In genomic region chr6:114418037-114418436, GRCm38 (mm10) we compare ENCODE assay signal across 18 mouse cellular contexts. TPM values are rescaled to one million over a fixed set of nuclear protein-coding genes. Genes with fewer than 3 reads are reported as not detected.
A peak's percentile ranks its signal among the peaks of the same experiment; 100 is the strongest.
DNase-seq lines count a peak whose midpoint lies in the region; TF ChIP-seq lines count a peak whose summit lies in the region.
"Had no signal": no experiment of that assay in that cellular context is flagged by ENCODE, and none has a peak within 500 bp of the region (broad histone marks: within the 10 kb centered on the region; RNA-seq: fewer than 3 reads in every experiment).

No protein-coding gene starts in this region.

- H3K4me3 ChIP-seq in liver, adult 2 months (ENCODE audit: insufficient read depth, low read depth, low read length): no peak overlapping the region
- H3K4me3 ChIP-seq: embryonic facial prominence, embryonic 13.5 days; forebrain, embryonic 13.5 days; hindbrain, embryonic 15.5 days; layer of hippocampus, adult 2 months; liver, embryonic 15.5 days; midbrain, embryonic 13.5 days had no signal

- peaks cover 7% of the 10 kb centered on the region; the same call in 1 of the 2 replicates for H3K4me1 ChIP-seq in liver, adult 2 months (ENCODE audit: control insufficient read depth, insufficient read depth, low read length)
- H3K4me1 ChIP-seq: embryonic facial prominence, embryonic 13.5 days; liver, embryonic 15.5 days had no signal

- H3K9ac ChIP-seq in liver, adult 2 months (ENCODE audit: low read depth, low read length): no peak overlapping the region
- H3K9ac ChIP-seq: embryonic facial prominence, embryonic 13.5 days; forebrain, embryonic 13.5 days; hindbrain, embryonic 15.5 days; liver, embryonic 15.5 days; midbrain, embryonic 13.5 days had no signal

- TF ChIP-seq CTCF in liver, adult 2 months (IDR thresholded peaks at IDR 0.05; ENCODE audit: low read depth, low read length): no peak

- no peak for TF ChIP-seq POLR2A in liver, adult 2 months (IDR thresholded peaks at IDR 0.05; ENCODE audit: extremely low read depth, insufficient read depth, low read length)

- no peaks in the 10 kb centered on the region for H3K36me3 ChIP-seq in liver, adult 2 months (ENCODE audit: control insufficient read depth, insufficient read depth, low read length)
- H3K36me3 ChIP-seq: embryonic facial prominence, embryonic 13.5 days; hindbrain, embryonic 15.5 days; liver, embryonic 15.5 days; midbrain, embryonic 13.5 days had no signal

- peak; percentile 16 for DNase-seq in gastrocnemius, adult 18-20 months (ENCODE audit: low spot score)
- no peak for DNase-seq in gastrocnemius, adult 8-10 months (ENCODE audit: low spot score in 2 of 2)
- peak; percentile 88 for DNase-seq in liver, adult 2 months (ENCODE audit: extremely low read depth, low read depth, low spot score)
- no peak for DNase-seq in liver
- DNase-seq in kidney, postnatal 10 days: peak; percentile 36
- peak; percentile 65 for DNase-seq in lung, postnatal 36 days
- DNase-seq in thymus, postnatal 4 days: no peak
- DNase-seq in frontal cortex, postnatal 25 days (ENCODE audit: low spot score in 2 of 2): no peak
- DNase-seq: cerebellum, adult 9-11 months; gastrocnemius, postnatal 14 days; retina, postnatal 1 day had no signal

- H3K27me3 ChIP-seq in liver, adult 2 months (ENCODE audit: control insufficient read depth, insufficient read depth, low read length): no peaks in the 10 kb centered on the region
- H3K27me3 ChIP-seq: embryonic facial prominence, embryonic 13.5 days; forebrain, embryonic 13.5 days; hindbrain, embryonic 15.5 days; liver, embryonic 15.5 days; midbrain, embryonic 13.5 days had no signal

- no peaks in the 10 kb centered on the region for H3K79me2 ChIP-seq in liver, adult 2 months (ENCODE audit: control insufficient read depth, insufficient read depth, low read length)

- H3K27ac ChIP-seq in liver, adult 2 months (replicated peaks; ENCODE audit: insufficient read depth, low read depth, low read length): no peak overlapping the region
- H3K27ac ChIP-seq: embryonic facial prominence, embryonic 13.5 days; forebrain, embryonic 13.5 days; hindbrain, embryonic 15.5 days; layer of hippocampus, adult 2 months; liver, embryonic 15.5 days; midbrain, embryonic 13.5 days had no signal

- 17% methylated on average over 2 of the region's 2 CpGs for WGBS in liver, adult 2 months

RNA-seq across cellular contexts. Expression of gene Hrh1, which starts 20.3 kb away (rescaled TPM):
- under 1 TPM; 0.38 to 0.41 TPM for total RNA-seq in gastrocnemius, adult 18-20 months (2021)
- total RNA-seq in gastrocnemius, adult 8-10 months (2022): under 1 TPM; 0.16 to 0.31 (median 0.23) TPM
- 0.13 TPM in 1 of 2 replicates, not detected in the other for total RNA-seq in liver, adult 2 months (2014; rRNA removed)
- 0.06 and 0.07 TPM in 2 replicates for polyA plus RNA-seq in liver, adult 2 months (2012; rRNA removed)
- polyA plus RNA-seq: embryonic facial prominence, embryonic 13.5 days; heart, embryonic 16.5 days had no signal

Comparison
In these comparisons a context has a peak if more than half of its experiments do, and no peak if none do; other contexts are left out.
1. DNase-seq: peak in gastrocnemius, adult 18-20 months (single experiment), liver, adult 2 months (single experiment), kidney, postnatal 10 days (single experiment) and lung, postnatal 36 days (single experiment); none in gastrocnemius, adult 8-10 months (0 of 2), liver (single experiment), thymus, postnatal 4 days (single experiment) and frontal cortex, postnatal 25 days (0 of 2).